ENCODE assay signal across 8 mouse cellular contexts in the genomic region with DNA sequence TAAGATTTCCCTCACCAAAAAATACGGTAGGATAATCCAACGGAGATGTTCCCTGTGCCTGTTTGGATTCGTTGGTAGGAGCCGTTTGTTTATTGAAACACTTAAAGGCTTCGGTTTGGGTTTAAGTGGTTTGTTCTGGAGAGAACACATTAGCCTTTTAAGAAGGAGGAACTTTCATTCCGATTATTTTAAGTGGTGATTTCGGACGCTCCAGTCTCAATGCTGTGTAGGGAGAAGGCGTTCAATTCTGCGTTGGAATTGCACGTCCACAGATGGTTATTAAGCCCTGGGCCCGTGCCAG. TPM values are rescaled to one million over a fixed set of nuclear protein-coding genes. Genes with fewer than 3 reads are reported as not detected.
DNase-seq lines count a peak whose midpoint lies in the region; ATAC-seq and TF ChIP-seq lines count a peak whose summit lies in the region.

No protein-coding gene starts in this region.

- ATAC-seq in kidney, embryonic 14.5 days (ENCODE audit: low FRiP score, low TSS enrichment) = no peak
- ATAC-seq in embryonic facial prominence, embryonic 12.5 days (ENCODE audit: insufficient number of reproducible peaks, insufficient read depth, low FRiP score, low TSS enrichment) = no peak
- ATAC-seq in intestine, postnatal 0 days = no peak
- no peak for ATAC-seq in midbrain, postnatal 0 days (ENCODE audit: low FRiP score)

- peak overlapping the region; percentile 52; the same call in 1 of the 2 replicates for H3K9ac ChIP-seq in kidney, embryonic 14.5 days (ENCODE audit: low read depth, low read length)
- H3K9ac ChIP-seq in embryonic facial prominence, embryonic 12.5 days = peak overlapping the region; percentile 44; the same call in 1 of the 2 replicates
- H3K9ac ChIP-seq in intestine, postnatal 0 days (ENCODE audit: low read depth, low read length) = no peak overlapping the region
- no peak overlapping the region for H3K9ac ChIP-seq in midbrain, postnatal 0 days (replicated peaks; ENCODE audit: low read length, poor library complexity, severe bottlenecking)

- peak overlapping the region; percentile 98 for H3K4me2 ChIP-seq in kidney, embryonic 14.5 days (replicated peaks; ENCODE audit: low read depth, low read length)
- H3K4me2 ChIP-seq in embryonic facial prominence, embryonic 12.5 days (replicated peaks) = peak overlapping the region; percentile 98
- peak overlapping the region; percentile 97 for H3K4me2 ChIP-seq in intestine, postnatal 0 days (replicated peaks; ENCODE audit: low read depth)
- H3K4me2 ChIP-seq in midbrain, postnatal 0 days (ENCODE audit: low read depth, low read length, poor library complexity, severe bottlenecking) = peak overlapping the region; percentile 98

- 14% methylated on average over 12 of the region's 12 CpGs for WGBS in kidney, embryonic 14.5 days
- 13% methylated on average over 12 of the region's 12 CpGs for WGBS in embryonic facial prominence, embryonic 12.5 days
- 9% methylated on average over 12 of the region's 12 CpGs for WGBS in intestine, postnatal 0 days
- WGBS in midbrain, postnatal 0 days = 9% methylated on average over 12 of the region's 12 CpGs

- no peak overlapping the region for H3K27ac ChIP-seq in kidney, embryonic 14.5 days (ENCODE audit: low read depth, low read length)
- no peak overlapping the region for H3K27ac ChIP-seq in embryonic facial prominence, embryonic 12.5 days
- no peak overlapping the region for H3K27ac ChIP-seq in intestine, postnatal 0 days (ENCODE audit: low read depth, low read length)
- H3K27ac ChIP-seq in midbrain, postnatal 0 days (ENCODE audit: low read depth, low read length) = no peak overlapping the region

- H3K27me3 ChIP-seq in kidney, embryonic 14.5 days (ENCODE audit: control insufficient read depth, insufficient read depth, low read length) = peaks cover 35% of the 10 kb centered on the region
- peaks cover 44% of the 10 kb centered on the region for H3K27me3 ChIP-seq in embryonic facial prominence, embryonic 12.5 days
- H3K27me3 ChIP-seq in intestine, postnatal 0 days (replicated peaks; ENCODE audit: control insufficient read depth, insufficient read depth, low read length) = peaks cover 26% of the 10 kb centered on the region
- peaks cover 35% of the 10 kb centered on the region; the same call in 1 of the 2 replicates for H3K27me3 ChIP-seq in midbrain, postnatal 0 days (ENCODE audit: insufficient read depth, low read length)

- H3K36me3 ChIP-seq in kidney, embryonic 14.5 days (ENCODE audit: control insufficient read depth, insufficient read depth, low read length) = no peaks in the 10 kb centered on the region
- no peaks in the 10 kb centered on the region for H3K36me3 ChIP-seq in embryonic facial prominence, embryonic 12.5 days
- H3K36me3 ChIP-seq in intestine, postnatal 0 days (ENCODE audit: control insufficient read depth, insufficient read depth) = peaks cover 5% of the 10 kb centered on the region; the same call in 1 of the 2 replicates
- peaks cover 3% of the 10 kb centered on the region; the same call in 1 of the 2 replicates for H3K36me3 ChIP-seq in midbrain, postnatal 0 days (ENCODE audit: insufficient read depth, low read length)

- DNase-seq in kidney, adult 9 months = no peak
- no peak for DNase-seq in midbrain, postnatal 0 days (ENCODE audit: low spot score)
- no peak for DNase-seq in natural killer cell, adult 2 months (ENCODE audit: low spot score in 2 of 2)
- no peak for DNase-seq in adrenal gland, postnatal 10 days
- DNase-seq in Muller cell, postnatal 12 days (ENCODE audit: inconsistent ontology term) = no peak

- H3K4me1 ChIP-seq in kidney, embryonic 14.5 days (ENCODE audit: control insufficient read depth, insufficient read depth, low read length) = peaks cover 14% of the 10 kb centered on the region; the same call in 1 of the 2 replicates
- H3K4me1 ChIP-seq in embryonic facial prominence, embryonic 12.5 days = peaks cover 13% of the 10 kb centered on the region
- H3K4me1 ChIP-seq in intestine, postnatal 0 days (replicated peaks; ENCODE audit: control insufficient read depth, insufficient read depth, low read length) = no peaks in the 10 kb centered on the region; the same call in 1 of the 2 replicates
- peaks cover 8% of the 10 kb centered on the region; the same call in 1 of the 2 replicates for H3K4me1 ChIP-seq in midbrain, postnatal 0 days (ENCODE audit: insufficient read depth, low read length)

- no peaks in the 10 kb centered on the region for H3K9me3 ChIP-seq in kidney, embryonic 14.5 days (ENCODE audit: control insufficient read depth, low read length)
- H3K9me3 ChIP-seq in embryonic facial prominence, embryonic 12.5 days = no peaks in the 10 kb centered on the region
- no peaks in the 10 kb centered on the region for H3K9me3 ChIP-seq in intestine, postnatal 0 days (ENCODE audit: control insufficient read depth)
- no peaks in the 10 kb centered on the region for H3K9me3 ChIP-seq in midbrain, postnatal 0 days (ENCODE audit: low read length)

- peak overlapping the region; percentile 67 for H3K4me3 ChIP-seq in kidney, embryonic 14.5 days (ENCODE audit: low read length)
- H3K4me3 ChIP-seq in embryonic facial prominence, embryonic 12.5 days = peak overlapping the region; percentile 58
- peak overlapping the region; percentile 63 for H3K4me3 ChIP-seq in intestine, postnatal 0 days (ENCODE audit: low read depth, low read length)
- peak overlapping the region; percentile 55 for H3K4me3 ChIP-seq in midbrain, postnatal 0 days (ENCODE audit: low read depth, low read length)

- no peak for TF ChIP-seq CTCF in intestine, postnatal 0 days (IDR thresholded peaks at IDR 0.05; ENCODE audit: low read depth)
- TF ChIP-seq CTCF in midbrain, postnatal 0 days (IDR thresholded peaks at IDR 0.05) = no peak

RNA-seq across cellular contexts. Expression of a gene that starts 0.2 kb away (rescaled TPM):
- polyA plus RNA-seq in kidney, embryonic 14.5 days (2014; fragmentation: Nextera tagmentation; extraction: Ambion mirVana) = 5.2 and 5.3 TPM in 2 replicates
- 2.8 and 4.3 TPM in 2 replicates for polyA plus RNA-seq in embryonic facial prominence, embryonic 12.5 days (2016; fragmentation: Nextera tagmentation; extraction: Ambion mirVana)
- 4.7 and 5.2 TPM in 2 replicates for polyA plus RNA-seq in intestine, postnatal 0 days (2015; fragmentation: Nextera tagmentation; extraction: Ambion mirVana)
- 0.42 and 0.55 TPM in 2 replicates for total RNA-seq in midbrain, postnatal 0 days (2014; rRNA removed)
- polyA plus RNA-seq in midbrain, postnatal 0 days (2015; fragmentation: Nextera tagmentation; extraction: Ambion mirVana) = 0.75 and 1.0 TPM in 2 replicates
- 10 to 100 TPM in 1 of 2 experiments, 1 to 10 TPM in 1; 6.9 to 22.7 TPM for total RNA-seq in adrenal gland, postnatal 10 days (2021)

Comparison
In these comparisons a context has a peak if more than half of its experiments do, and no peak if none do; other contexts are left out.
1. H3K9ac ChIP-seq: peak in kidney, embryonic 14.5 days (single experiment) and embryonic facial prominence, embryonic 12.5 days (single experiment); none in intestine, postnatal 0 days (single experiment) and midbrain, postnatal 0 days (single experiment).
2. Peak in every context shown above with its lines, with median percentiles within 50 percentile points of each other: H3K4me2 ChIP-seq and H3K4me3 ChIP-seq.